Mouse (Mus musculus): Measurements from ENCODE around the gene Il20rb.
A peak's percentile ranks its signal among the peaks of the same experiment; 100 is the strongest.

Il20rb gene

GRCm38 (mm10) chr9:100486431-100486830, at the start of gene Il20rb:
TSS of gene Il20rb (minus strand) at chr9:100486788.
- no peak for DNase-seq

- no peak for DNase-seq
Observed at GRCm38 (mm10) chr9:100535618-100536262, 49.2 kb upstream of the Il20rb start.

GRCm38 (mm10) chr9:100534686-100535085, 48.1 kb upstream of the Il20rb start:
- DNase-seq: no peak

- DNase-seq: no peak
Observed at GRCm38 (mm10) chr9:100532847-100533505, 46.4 kb upstream of the Il20rb start.

- DNase-seq: no peak
Observed at GRCm38 (mm10) chr9:100531296-100531695, 44.7 kb upstream of the Il20rb start.

- no peak for DNase-seq
Observed at GRCm38 (mm10) chr9:100525225-100525624, 38.6 kb upstream of the Il20rb start.

GRCm38 (mm10) chr9:100522029-100522428, 35.4 kb upstream of the Il20rb start:
- DNase-seq: no peak

GRCm38 (mm10) chr9:100520586-100520985, 34.0 kb upstream of the Il20rb start:
- peak; percentile 30 for DNase-seq

- no peak for DNase-seq
Observed at GRCm38 (mm10) chr9:100520012-100520411, 33.4 kb upstream of the Il20rb start.

GRCm38 (mm10) chr9:100507581-100507980, 21.0 kb upstream of the Il20rb start:
- no peak for DNase-seq

GRCm38 (mm10) chr9:100506652-100507051, 20.1 kb upstream of the Il20rb start:
- DNase-seq: peak; percentile 54

GRCm38 (mm10) chr9:100505498-100505897, 18.9 kb upstream of the Il20rb start:
- DNase-seq: no peak

- DNase-seq: no peak
Observed at GRCm38 (mm10) chr9:100493611-100494261, 7.1 kb upstream of the Il20rb start.

GRCm38 (mm10) chr9:100491424-100491823, 4.8 kb upstream of the Il20rb start:
- no peak for DNase-seq

- no peak for DNase-seq
Observed at GRCm38 (mm10) chr9:100488969-100489368, 2.4 kb upstream of the Il20rb start.

GRCm38 (mm10) chr9:100488056-100488713, 1.6 kb upstream of the Il20rb start:
- no peak for DNase-seq

- DNase-seq: no peak
Observed at GRCm38 (mm10) chr9:100483318-100483717, 3.3 kb downstream of the Il20rb start.

- no peak for DNase-seq
Observed at GRCm38 (mm10) chr9:100481626-100482025, 5.0 kb downstream of the Il20rb start.

- DNase-seq: no peak
Observed at GRCm38 (mm10) chr9:100474056-100474455, 12.5 kb downstream of the Il20rb start.

GRCm38 (mm10) chr9:100473361-100473760, 13.2 kb downstream of the Il20rb start:
- no peak for DNase-seq

- DNase-seq: no peak
Observed at GRCm38 (mm10) chr9:100472931-100473330, 13.7 kb downstream of the Il20rb start.

- DNase-seq: no peak
Observed at GRCm38 (mm10) chr9:100471605-100471953, 15.0 kb downstream of the Il20rb start.

- peak; percentile 49 for DNase-seq
Observed at GRCm38 (mm10) chr9:100470936-100471604, 15.5 kb downstream of the Il20rb start.
